ENCODE assay signal across 10 mouse cellular contexts in genomic region chr13:21810073-21810472, GRCm38 (mm10). TPM values are rescaled to one million over a fixed set of nuclear protein-coding genes. Genes with fewer than 3 reads are reported as not detected.
DNase-seq lines count a peak whose midpoint lies in the region; ATAC-seq and TF ChIP-seq lines count a peak whose summit lies in the region.
"Not testable (repeated sequence)": the region's sequence is repeated elsewhere in the genome, so short reads cannot be mapped to it uniquely, and the experiment has no call there.
"Had no signal": no experiment of that assay in that cellular context is flagged by ENCODE, and none has a peak within 500 bp of the region (broad histone marks: within the 10 kb centered on the region; RNA-seq: fewer than 3 reads in every experiment).

Gene Hist1h2bq (minus strand): TSS chr13:21810197.
Gene Hist1h2ao (plus strand): TSS chr13:21810465.

- WGBS in hindbrain, embryonic 14.5 days: no CpG with 5 or more reads among the region's 23 CpGs
- WGBS in limb, embryonic 15.5 days: no CpG with 5 or more reads among the region's 23 CpGs

- DNase-seq in gastrocnemius, postnatal 4 days (ENCODE audit: low spot score in 2 of 2); hindbrain, embryonic 14.5 days (ENCODE audit: low spot score); layer of hippocampus, adult 2 months (ENCODE audit: low spot score in 2 of 2): not testable (repeated sequence)

- not testable (repeated sequence) for H3K9me3 ChIP-seq in hindbrain, embryonic 14.5 days (ENCODE audit: control insufficient read depth, low read length); limb, embryonic 15.5 days

- not testable (repeated sequence) for H3K9ac ChIP-seq in hindbrain, embryonic 14.5 days; limb, embryonic 15.5 days

- H3K27me3 ChIP-seq in hindbrain, embryonic 14.5 days (ENCODE audit: control insufficient read depth, insufficient read depth, low read length); limb, embryonic 15.5 days: not testable (repeated sequence)

- H3K4me1 ChIP-seq in hindbrain, embryonic 14.5 days (replicated peaks; ENCODE audit: control insufficient read depth, insufficient read depth, low read length); limb, embryonic 15.5 days: not testable (repeated sequence)

- H3K4me2 ChIP-seq in hindbrain, embryonic 14.5 days (replicated peaks); limb, embryonic 15.5 days: not testable (repeated sequence)

- not testable (repeated sequence) for H3K27ac ChIP-seq in hindbrain, embryonic 14.5 days; layer of hippocampus, adult 2 months; limb, embryonic 15.5 days

- H3K36me3 ChIP-seq in hindbrain, embryonic 14.5 days (replicated peaks; ENCODE audit: control insufficient read depth, insufficient read depth); limb, embryonic 15.5 days: not testable (repeated sequence)

- peak; percentile 89 for ATAC-seq in activated CD4-positive, CD25-positive, alpha-beta regulatory T cell, adult 4 months
- peak; percentile 88 for ATAC-seq in erythroblast, adult 5-6 weeks (replicated peaks; ENCODE audit: low FRiP score, poor library complexity, severe bottlenecking)
- ATAC-seq in hindbrain, embryonic 14.5 days (ENCODE audit: low FRiP score): peak; percentile 98
- peak; percentile 96 for ATAC-seq in limb, embryonic 15.5 days (ENCODE audit: insufficient number of reproducible peaks, low FRiP score, low TSS enrichment, low read depth)
- peak; percentile 83 for ATAC-seq in megakaryocyte-erythroid progenitor cell, adult 5-6 weeks (replicated peaks; ENCODE audit: low FRiP score, low TSS enrichment, poor library complexity, severe bottlenecking)
- peak; percentile 94 for ATAC-seq in neutrophil, adult 5-6 weeks (ENCODE audit: extremely low read depth, insufficient number of reproducible peaks, low FRiP score, poor library complexity, severe bottlenecking)

- not testable (repeated sequence) for TF ChIP-seq CTCF in layer of hippocampus, adult 2 months (conservative IDR thresholded peaks at IDR 0.05)

- H3K4me3 ChIP-seq in hindbrain, embryonic 14.5 days (replicated peaks; ENCODE audit: low read length); layer of hippocampus, adult 2 months; limb, embryonic 15.5 days: not testable (repeated sequence)

RNA-seq across cellular contexts. Expression of gene Hist1h2bq, which starts in this region (rescaled TPM):
- 1 to 10 TPM; 4.2 to 9.2 TPM for polyA plus RNA-seq in activated CD4-positive, CD25-positive, alpha-beta regulatory T cell, adult 4 months (2017; shearing (Covaris generic))
- total RNA-seq in erythroblast, adult 5-6 weeks (2015; ENCODE audit: low replicate concordance): 197 and 261 TPM in 2 replicates
- 24.3 and 156 TPM in 2 replicates for total RNA-seq in erythroblast, adult 5-6 weeks (2017; ENCODE audit: low replicate concordance)
- 100 to 1,000 TPM; 278 to 369 TPM for total RNA-seq in gastrocnemius, postnatal 4 days (2021)
- 3.5 and 3.6 TPM in 2 replicates for polyA plus RNA-seq in hindbrain, embryonic 14.5 days (2014; fragmentation: Nextera tagmentation; extraction: Ambion mirVana)
- 10 to 100 TPM; 39.6 to 42.1 TPM for total RNA-seq in layer of hippocampus, adult 2 months (2021)
- polyA plus RNA-seq in limb, embryonic 15.5 days (2015; fragmentation: Nextera tagmentation; extraction: Ambion mirVana): 11.7 and 18.0 TPM in 2 replicates
- total RNA-seq in megakaryocyte-erythroid progenitor cell, adult 5-6 weeks (2014; fragmentation: Nextera tagmentation): 395 and 796 TPM in 2 replicates
- total RNA-seq in megakaryocyte-erythroid progenitor cell, adult 5-6 weeks (2017): 0.72 and 1.2 TPM in 2 replicates
- total RNA-seq in neutrophil, adult 5-6 weeks (2017): 71.6 and 96.6 TPM in 2 replicates

RNA-seq across cellular contexts. Expression of gene Hist1h2ao, which starts in this region (rescaled TPM):
- 1 to 10 TPM in 1 of 2 experiments, not detected in 1; 2.4 TPM for polyA plus RNA-seq in activated CD4-positive, CD25-positive, alpha-beta regulatory T cell, adult 4 months (2017; shearing (Covaris generic))
- total RNA-seq in erythroblast, adult 5-6 weeks (2015; ENCODE audit: low replicate concordance): 63.1 and 86.1 TPM in 2 replicates
- 517 TPM in 1 of 2 replicates, not detected in the other for total RNA-seq in erythroblast, adult 5-6 weeks (2017; ENCODE audit: low replicate concordance)
- total RNA-seq in gastrocnemius, postnatal 4 days (2021): 100 to 1,000 TPM; 431 to 590 TPM
- not detected in 2 replicates for polyA plus RNA-seq in hindbrain, embryonic 14.5 days (2014; fragmentation: Nextera tagmentation; extraction: Ambion mirVana)
- total RNA-seq in layer of hippocampus, adult 2 months (2021): 10 to 100 TPM; 30.7 to 36.0 TPM
- 1.9 TPM in 1 of 2 replicates, not detected in the other for polyA plus RNA-seq in limb, embryonic 15.5 days (2015; fragmentation: Nextera tagmentation; extraction: Ambion mirVana)
- not detected in 2 replicates for total RNA-seq in megakaryocyte-erythroid progenitor cell, adult 5-6 weeks (2014; fragmentation: Nextera tagmentation)
- not detected in 2 replicates for total RNA-seq in megakaryocyte-erythroid progenitor cell, adult 5-6 weeks (2017)
- total RNA-seq in neutrophil, adult 5-6 weeks (2017): 88.7 TPM in 1 of 2 replicates, not detected in the other
- total RNA-seq: adrenal gland, postnatal 14 days had no signal
- polyA plus RNA-seq: cerebellum, adult 2 months had no signal
